Mouse (Mus musculus): ENCODE data around the gene Lhfpl3. TPM values are rescaled to one million over a fixed set of nuclear protein-coding genes. Genes with fewer than 3 reads are reported as not detected.
A peak's percentile ranks its signal among the peaks of the same experiment; 100 is the strongest.

The Lhfpl3 gene
- total and polyA plus RNA-seq, 2 experiments from 2014 or later: 34.4 to 40.3 TPM

GRCm38 (mm10) chr5:23114249-23114648 lies 368.4 kb downstream of the Lhfpl3 start:
- Histone ChIP-seq H3K4me3 (ENCODE audit: low read depth, low read length) (no peak overlapping the region), H3K4me1 (ENCODE audit: insufficient read depth) (no peaks in the 10 kb centered on the region), H3K9me3 (ENCODE audit: low read length) (no peaks in the 10 kb centered on the region), H3K4me2 (ENCODE audit: low read depth) (no peak overlapping the region), H3K27me3 (ENCODE audit: insufficient read depth, low read length) (no peaks in the 10 kb centered on the region; the same call in 1 of the 2 replicates), H3K27ac (ENCODE audit: low read depth, low read length) (no peak overlapping the region), H3K36me3 (ENCODE audit: insufficient read depth) (no peaks in the 10 kb centered on the region), H3K9ac (no peak overlapping the region)
- ATAC-seq (no peak), DNase-seq (no peak)
- TF ChIP-seq CTCF (IDR thresholded peaks at IDR 0.05; ENCODE audit: low read depth): no peak
- 95% methylated on average over 4 of the region's 4 CpGs for WGBS

DNA sequence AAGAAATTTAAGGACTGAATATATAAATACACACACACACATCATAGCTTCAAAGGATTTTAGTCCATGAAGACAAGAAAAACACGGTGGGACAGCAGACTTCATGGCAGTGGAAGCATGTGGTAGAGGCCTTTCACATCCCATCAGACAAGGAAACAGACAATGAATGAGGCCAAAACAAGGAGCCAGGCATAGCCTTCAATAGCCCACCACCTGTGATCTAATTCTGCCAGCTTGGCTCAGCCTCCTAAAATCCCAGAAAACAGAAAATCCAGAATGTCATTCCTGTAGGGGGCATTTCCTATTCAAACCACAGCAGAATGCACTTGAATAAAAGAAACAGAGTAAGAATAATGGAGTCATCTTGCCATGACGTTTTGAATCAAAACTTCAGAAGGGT lies 381.0 kb downstream of the Lhfpl3 start:
- Histone ChIP-seq H3K36me3 (ENCODE audit: insufficient read depth) (no peaks in the 10 kb centered on the region), H3K4me2 (ENCODE audit: low read depth) (no peak overlapping the region), H3K27ac (ENCODE audit: low read depth, low read length) (no peak overlapping the region), H3K9me3 (ENCODE audit: low read length) (no peaks in the 10 kb centered on the region), H3K9ac (no peak overlapping the region), H3K27me3 (ENCODE audit: insufficient read depth, low read length) (no peaks in the 10 kb centered on the region), H3K4me3 (ENCODE audit: low read depth, low read length) (no peak overlapping the region), H3K4me1 (ENCODE audit: insufficient read depth) (no peaks in the 10 kb centered on the region)
- WGBS: 6% methylated on average over 2 of the region's 2 CpGs
- no peak for ATAC-seq
- DNase-seq: no peak
- TF ChIP-seq CTCF (IDR thresholded peaks at IDR 0.05; ENCODE audit: low read depth): no peak

GRCm38 (mm10) chr5:23140183-23140921 lies 394.5 kb downstream of the Lhfpl3 start:
- no peak overlapping the region for H3K9ac ChIP-seq
- 0 out of 2 replicates have a peak, but pooled peaks cover 7% of the 10 kb centered on the region for H3K4me1 ChIP-seq (ENCODE audit: insufficient read depth)
- no peak overlapping the region for H3K4me3 ChIP-seq (ENCODE audit: low read depth, low read length)
- WGBS: 39% methylated on average over 9 of the region's 9 CpGs
- no peak overlapping the region for H3K4me2 ChIP-seq (ENCODE audit: low read depth)
- no peaks in the 10 kb centered on the region for H3K36me3 ChIP-seq (ENCODE audit: insufficient read depth)
- DNase-seq (no peak), ATAC-seq (peak; percentile 66)
- H3K9me3 ChIP-seq (ENCODE audit: low read length): no peaks in the 10 kb centered on the region
- no peak for TF ChIP-seq CTCF (IDR thresholded peaks at IDR 0.05; ENCODE audit: low read depth)
- no peak overlapping the region for H3K27ac ChIP-seq (ENCODE audit: low read depth, low read length)
- no peaks in the 10 kb centered on the region for H3K27me3 ChIP-seq (ENCODE audit: insufficient read depth, low read length)

GRCm38 (mm10) chr5:23153210-23153609 lies 407.4 kb downstream of the Lhfpl3 start:
- ATAC-seq: no peak
- WGBS: 85% methylated on average over 4 of the region's 4 CpGs

GRCm38 (mm10) chr5:23154439-23154838 lies 408.6 kb downstream of the Lhfpl3 start:
- no peak overlapping the region for H3K9ac ChIP-seq
- H3K4me3 ChIP-seq (ENCODE audit: low read depth, low read length): no peak overlapping the region
- DNase-seq (no peak), ATAC-seq (no peak)
- no peaks in the 10 kb centered on the region for H3K9me3 ChIP-seq (ENCODE audit: low read length)
- H3K27me3 ChIP-seq (ENCODE audit: insufficient read depth, low read length): no peaks in the 10 kb centered on the region
- no peak overlapping the region for H3K4me2 ChIP-seq (ENCODE audit: low read depth)
- whole genome bisulfite sequencing: 90% methylated on average over 1 of the region's 1 CpGs
- H3K27ac ChIP-seq (ENCODE audit: low read depth, low read length): no peak overlapping the region
- H3K4me1 ChIP-seq (ENCODE audit: insufficient read depth): no peaks in the 10 kb centered on the region
- no peaks in the 10 kb centered on the region for H3K36me3 ChIP-seq (ENCODE audit: insufficient read depth)
- TF ChIP-seq CTCF (IDR thresholded peaks at IDR 0.05; ENCODE audit: low read depth): peak; percentile 48

More at GRCm38 (mm10) chr5:23153210-23153609, 407.4 kb downstream of the Lhfpl3 start:
- no peak overlapping the region for H3K9ac ChIP-seq
- H3K4me1 ChIP-seq (ENCODE audit: insufficient read depth): no peaks in the 10 kb centered on the region
- no peaks in the 10 kb centered on the region for H3K27me3 ChIP-seq (ENCODE audit: insufficient read depth, low read length)
- no peaks in the 10 kb centered on the region for H3K9me3 ChIP-seq (ENCODE audit: low read length)
- H3K36me3 ChIP-seq (ENCODE audit: insufficient read depth): no peaks in the 10 kb centered on the region
- no peak overlapping the region for H3K27ac ChIP-seq (ENCODE audit: low read depth, low read length)
- no peak overlapping the region for H3K4me2 ChIP-seq (ENCODE audit: low read depth)
- DNase-seq: no peak
- TF ChIP-seq CTCF (IDR thresholded peaks at IDR 0.05; ENCODE audit: low read depth): no peak
- no peak overlapping the region for H3K4me3 ChIP-seq (ENCODE audit: low read depth, low read length)

DNA sequence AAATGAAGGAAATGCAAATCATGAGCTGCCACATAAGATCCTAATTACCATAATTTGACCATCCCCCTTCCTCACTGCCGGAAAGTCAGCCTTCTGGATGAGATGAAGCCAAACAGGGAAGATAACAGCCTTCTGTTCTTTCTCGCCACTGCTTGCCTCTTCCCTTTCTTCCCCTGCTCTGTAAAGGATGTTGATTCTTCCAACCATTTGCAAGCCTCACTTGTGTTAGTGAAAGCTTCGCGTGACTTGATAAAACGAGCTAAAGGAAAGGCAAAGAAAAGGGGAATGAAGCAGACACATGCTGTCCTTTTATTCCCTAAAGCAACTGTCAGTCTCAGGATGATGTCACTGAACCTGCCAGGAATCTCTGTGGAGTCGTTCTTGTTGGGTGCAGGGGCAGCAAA lies 420.1 kb downstream of the Lhfpl3 start:
- Histone ChIP-seq H3K9ac (peak overlapping the region; percentile 31; the same call in 1 of the 2 replicates), H3K4me3 (ENCODE audit: low read depth, low read length) (no peak overlapping the region), H3K9me3 (ENCODE audit: low read length) (no peaks in the 10 kb centered on the region), H3K4me1 (ENCODE audit: insufficient read depth) (peaks cover 10% of the 10 kb centered on the region; the same call in 1 of the 2 replicates), H3K36me3 (ENCODE audit: insufficient read depth) (no peaks in the 10 kb centered on the region), H3K27ac (ENCODE audit: low read depth, low read length) (peak overlapping the region; percentile 31), H3K27me3 (ENCODE audit: insufficient read depth, low read length) (no peaks in the 10 kb centered on the region), H3K4me2 (ENCODE audit: low read depth) (peak overlapping the region; percentile 14; the same call in 1 of the 2 replicates)
- DNase-seq (peak; percentile 57), ATAC-seq (peak; percentile 85)
- WGBS: 8% methylated on average over 6 of the region's 6 CpGs
- TF ChIP-seq CTCF (IDR thresholded peaks at IDR 0.05; ENCODE audit: low read depth): no peak

GRCm38 (mm10) chr5:23166658-23167057 lies 420.8 kb downstream of the Lhfpl3 start:
- peaks cover 10% of the 10 kb centered on the region; the same call in 1 of the 2 replicates for H3K4me1 ChIP-seq (ENCODE audit: insufficient read depth)
- H3K27ac ChIP-seq (ENCODE audit: low read depth, low read length): no peak overlapping the region; the same call in 1 of the 2 replicates
- H3K9me3 ChIP-seq (ENCODE audit: low read length): no peaks in the 10 kb centered on the region
- no peak overlapping the region for H3K4me3 ChIP-seq (ENCODE audit: low read depth, low read length)
- ATAC-seq (no peak), DNase-seq (no peak)
- 73% methylated on average over 1 of the region's 1 CpGs for WGBS
- no peak overlapping the region for H3K9ac ChIP-seq
- no peak for TF ChIP-seq CTCF (IDR thresholded peaks at IDR 0.05; ENCODE audit: low read depth)
- H3K36me3 ChIP-seq (ENCODE audit: insufficient read depth): no peaks in the 10 kb centered on the region
- H3K4me2 ChIP-seq (ENCODE audit: low read depth): no peak overlapping the region
- H3K27me3 ChIP-seq (ENCODE audit: insufficient read depth, low read length): no peaks in the 10 kb centered on the region
